Mouse (Mus musculus) bone marrow macrophage, adult 2 months (primary cell): ENCODE measurements around the gene Vav2.

Experiments
- CTCF ChIP-seq: IDR thresholded peaks from 2 replicates; pipeline ENCODE4 v1.5.1; 2012; ENCODE audit warnings: low read depth, mild to moderate bottlenecking, low read length, moderate library complexity
- POLR2A ChIP-seq: IDR thresholded peaks from 2 replicates; pipeline ENCODE4 v1.6.1; 2012; ENCODE audit warnings: mild to moderate bottlenecking, low read depth, low read length, borderline replicate concordance

- TF ChIP-seq CTCF = no peak
- no peak for TF ChIP-seq POLR2A
Observed at GRCm38 (mm10) chr2:27355684-27356083, 71.1 kb downstream of the Vav2 start.
